Mouse (Mus musculus) cerebellum, adult 2 months (tissue): Measurements from ENCODE around the gene Pde9a.

Source experiments
- CTCF ChIP-seq: fragments of 200-500 bp; IDR thresholded peaks from 2 replicates; pipeline ENCODE4 v1.5.1; 2011; ENCODE audit warnings: low read depth, mild to moderate bottlenecking, control low read depth, low read length, moderate library complexity, borderline replicate concordance; ENCODE audit not compliant: insufficient read depth
- POLR2A ChIP-seq: fragments of 200-500 bp; IDR thresholded peaks from 2 replicates; pipeline ENCODE4 v1.6.1; 2011; ENCODE audit warnings: low read length, control low read depth, borderline replicate concordance; ENCODE audit not compliant: insufficient read depth

GRCm38 (mm10) chr17:31520895-31521294 lies 134.9 kb downstream of the Pde9a start:
- no peak for TF ChIP-seq CTCF
- no peak for TF ChIP-seq POLR2A
